Mouse (Mus musculus): Measurements from ENCODE around the gene Mark3. TPM values are rescaled to one million over a fixed set of nuclear protein-coding genes. Genes with fewer than 3 reads are reported as not detected.
"Not testable (repeated sequence)": the region's sequence is repeated elsewhere in the genome, so short reads cannot be mapped to it uniquely, and the experiment has no call there.

Gene Mark3
- polyA plus RNA-seq, 1 experiment from 2014 or later, result 82.3 TPM

DNA sequence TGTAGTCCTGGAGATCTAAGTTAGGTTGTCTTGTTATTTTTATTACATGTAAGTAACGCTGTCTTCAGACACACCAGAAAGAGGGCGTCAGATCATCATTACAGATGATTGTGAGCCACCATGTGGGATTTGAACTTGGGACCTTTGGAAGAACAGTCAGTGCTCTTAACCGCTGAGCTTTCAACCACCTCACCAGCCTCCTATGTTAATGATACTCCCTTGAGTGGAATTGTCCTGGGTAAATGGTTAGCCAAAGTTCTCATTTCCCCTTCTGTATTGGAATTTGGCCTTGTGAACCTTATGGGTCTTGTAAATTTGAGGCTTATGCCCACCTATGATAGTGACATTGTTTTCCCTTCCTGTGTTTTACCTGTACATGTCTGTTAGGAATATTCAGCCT is 27.3 kb upstream of the Mark3 start:
- no peaks in the 10 kb centered on the region for H3K27me3 ChIP-seq
- no peak for ATAC-seq (ENCODE audit: low FRiP score)
- no peak overlapping the region for H3K27ac ChIP-seq
- H3K9ac ChIP-seq, result no peak overlapping the region
- WGBS, result 93% methylated on average over 3 of the region's 3 CpGs
- H3K4me3 ChIP-seq (replicated peaks), result no peak overlapping the region
- H3K4me2 ChIP-seq, result no peak overlapping the region
- H3K36me3 ChIP-seq (replicated peaks), result peaks cover 63% of the 10 kb centered on the region
- H3K9me3 ChIP-seq, result no peaks in the 10 kb centered on the region
- H3K4me1 ChIP-seq, result no peaks in the 10 kb centered on the region

DNA sequence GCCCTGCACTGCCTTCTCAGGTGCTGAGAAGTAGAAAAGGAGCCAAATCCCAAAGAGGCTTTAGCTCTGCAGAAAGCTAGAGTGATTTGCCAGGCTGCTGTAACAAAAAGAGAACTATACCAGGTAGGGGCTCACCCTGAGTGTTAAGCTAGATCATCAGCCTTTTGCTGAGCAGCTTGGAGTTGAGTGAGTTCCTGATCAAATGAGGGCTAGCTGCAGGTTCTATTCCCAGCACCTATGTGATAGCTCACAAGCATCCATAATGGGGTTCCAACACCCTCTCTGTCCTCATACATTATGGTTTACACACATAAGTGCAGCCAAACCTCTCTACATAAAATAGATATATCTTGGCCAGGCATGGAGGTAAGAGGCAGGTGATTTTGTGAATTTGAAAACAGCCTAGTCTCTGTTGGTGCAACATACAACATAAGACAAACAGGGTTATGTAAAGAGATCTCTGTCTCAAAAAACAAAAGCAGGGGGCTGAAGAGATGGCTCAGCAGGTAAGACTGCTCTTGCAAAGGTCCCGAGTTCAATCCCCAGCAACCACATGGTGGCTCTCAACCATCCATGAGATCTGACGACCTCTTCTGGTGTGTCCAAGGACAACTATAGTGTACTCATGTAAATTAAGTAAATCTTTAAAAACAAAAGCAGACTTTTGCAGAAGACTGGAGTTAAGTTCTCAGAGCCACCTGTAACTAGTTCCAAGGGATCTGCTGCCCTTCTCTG is 25.6 kb upstream of the Mark3 start:
- no peaks in the 10 kb centered on the region for H3K27me3 ChIP-seq
- no peak overlapping the region for H3K9ac ChIP-seq
- peaks cover 47% of the 10 kb centered on the region for H3K36me3 ChIP-seq (replicated peaks)
- ATAC-seq (ENCODE audit: low FRiP score), result no peak
- H3K4me1 ChIP-seq, result no peaks in the 10 kb centered on the region
- H3K9me3 ChIP-seq, result no peaks in the 10 kb centered on the region
- no peak overlapping the region for H3K27ac ChIP-seq
- H3K4me2 ChIP-seq, result no peak overlapping the region
- no peak overlapping the region for H3K4me3 ChIP-seq (replicated peaks)
- 66% methylated on average over 2 of the region's 2 CpGs for WGBS

DNA sequence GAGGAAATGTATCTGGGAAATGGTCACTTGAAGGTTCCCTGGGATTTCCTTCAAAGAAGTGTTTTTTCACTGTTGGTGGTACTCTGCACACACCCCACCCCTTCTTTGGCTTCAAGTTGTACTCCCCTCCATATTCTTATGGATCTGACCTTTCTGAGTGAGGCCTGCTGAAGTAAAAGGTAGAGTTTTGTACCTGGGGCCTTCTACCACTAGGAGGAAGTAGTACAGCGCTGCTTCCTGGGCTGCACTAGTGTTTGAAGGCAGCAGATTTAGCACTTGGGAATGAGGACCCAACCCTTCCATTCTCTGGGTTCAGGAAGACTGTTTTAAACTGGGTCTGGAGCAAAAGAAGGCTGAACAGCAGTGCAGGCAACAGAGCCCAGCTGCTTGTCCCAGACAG is 23.6 kb upstream of the Mark3 start:
- Histone ChIP-seq H3K4me3 (replicated peaks) (no peak overlapping the region), H3K36me3 (replicated peaks) (peaks cover 31% of the 10 kb centered on the region), H3K9me3 (no peaks in the 10 kb centered on the region), H3K4me1 (no peaks in the 10 kb centered on the region), H3K27ac (no peak overlapping the region), H3K27me3 (no peaks in the 10 kb centered on the region), H3K4me2 (no peak overlapping the region), H3K9ac (no peak overlapping the region)
- 64% methylated on average over 1 of the region's 1 CpGs for WGBS
- no peak for ATAC-seq (ENCODE audit: low FRiP score)

DNA sequence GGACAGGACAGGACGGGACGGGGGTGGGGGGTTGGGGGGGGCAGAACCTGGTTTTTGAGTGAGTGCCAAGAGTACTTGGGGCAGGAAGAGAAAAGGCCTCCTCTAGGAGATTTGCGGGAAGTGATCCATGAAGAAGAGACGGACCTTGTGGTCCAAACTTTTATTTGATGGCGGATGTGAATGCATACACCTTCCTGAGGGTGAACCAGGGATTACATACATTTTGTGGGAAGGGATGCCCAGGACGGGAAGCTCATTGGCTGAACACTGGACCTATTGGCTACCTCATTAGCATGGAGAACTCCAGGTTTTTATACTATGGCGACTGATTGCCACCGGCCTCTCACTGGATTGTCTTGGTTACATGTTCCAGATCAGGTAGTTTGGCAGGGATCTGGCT is 22.0 kb upstream of the Mark3 start:
- Histone ChIP-seq H3K4me2 (no peak overlapping the region), H3K4me3 (replicated peaks) (no peak overlapping the region), H3K9ac (no peak overlapping the region), H3K27me3 (no peaks in the 10 kb centered on the region), H3K36me3 (replicated peaks) (peaks cover 15% of the 10 kb centered on the region), H3K4me1 (no peaks in the 10 kb centered on the region), H3K9me3 (no peaks in the 10 kb centered on the region), H3K27ac (no peak overlapping the region)
- ATAC-seq (ENCODE audit: low FRiP score), result no peak
- WGBS, result 75% methylated on average over 8 of the region's 8 CpGs

DNA sequence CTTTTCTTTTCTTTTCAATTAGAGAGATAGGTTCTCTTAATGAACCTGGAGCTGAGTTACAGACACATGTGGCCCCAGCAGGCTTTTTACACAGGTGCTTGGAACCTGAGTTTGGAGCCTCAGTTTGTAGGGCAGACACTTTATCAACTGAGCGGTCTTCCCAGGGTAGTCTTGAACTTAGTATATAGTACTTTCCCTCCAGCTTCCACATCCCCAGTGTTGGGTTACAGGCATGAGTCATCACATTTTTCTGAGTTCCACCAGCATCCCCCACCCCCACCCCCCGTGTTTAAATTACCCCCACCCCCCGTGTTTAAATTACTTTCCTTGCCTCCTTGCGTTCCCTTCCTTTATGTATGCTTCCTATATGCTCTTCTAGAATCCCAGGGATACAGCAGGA is 19.0 kb upstream of the Mark3 start:
- H3K4me1 ChIP-seq, result no peaks in the 10 kb centered on the region
- H3K9ac ChIP-seq, result no peak overlapping the region
- no peak for ATAC-seq (ENCODE audit: low FRiP score)
- no peak overlapping the region for H3K4me2 ChIP-seq
- no peaks in the 10 kb centered on the region for H3K27me3 ChIP-seq
- H3K9me3 ChIP-seq, result no peaks in the 10 kb centered on the region
- 78% methylated on average over 4 of the region's 4 CpGs for WGBS
- no peak overlapping the region for H3K4me3 ChIP-seq (replicated peaks)
- no peak overlapping the region for H3K27ac ChIP-seq
- no peaks in the 10 kb centered on the region for H3K36me3 ChIP-seq (replicated peaks)

DNA sequence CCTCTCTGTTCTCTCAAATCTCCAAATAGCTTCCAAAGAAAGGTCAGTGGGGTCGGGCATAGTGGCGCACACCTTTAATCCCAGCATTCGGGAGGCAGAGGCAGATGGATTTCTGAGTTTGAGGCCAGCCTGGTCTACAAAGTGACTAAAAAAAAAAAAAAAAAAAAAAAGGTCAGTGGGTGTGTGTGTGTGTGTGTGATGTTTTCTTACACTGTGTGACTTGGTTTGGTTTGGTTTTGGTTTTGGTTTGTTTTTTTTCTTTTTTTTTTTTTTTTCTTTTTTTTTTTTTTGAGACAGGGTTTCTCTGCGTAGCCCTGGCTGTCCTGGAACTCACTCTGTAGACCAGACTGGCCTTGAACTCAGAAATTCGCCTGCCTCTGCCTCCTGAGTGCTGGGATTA is 18.4 kb upstream of the Mark3 start:
- H3K4me3 ChIP-seq (replicated peaks); ATAC-seq (ENCODE audit: low FRiP score); H3K27me3 ChIP-seq; H3K4me1 ChIP-seq; H3K36me3 ChIP-seq (replicated peaks); H3K27ac ChIP-seq; H3K4me2 ChIP-seq; H3K9ac ChIP-seq; H3K9me3 ChIP-seq: not testable (repeated sequence)
- 81% methylated on average over 5 of the region's 5 CpGs for WGBS

DNA sequence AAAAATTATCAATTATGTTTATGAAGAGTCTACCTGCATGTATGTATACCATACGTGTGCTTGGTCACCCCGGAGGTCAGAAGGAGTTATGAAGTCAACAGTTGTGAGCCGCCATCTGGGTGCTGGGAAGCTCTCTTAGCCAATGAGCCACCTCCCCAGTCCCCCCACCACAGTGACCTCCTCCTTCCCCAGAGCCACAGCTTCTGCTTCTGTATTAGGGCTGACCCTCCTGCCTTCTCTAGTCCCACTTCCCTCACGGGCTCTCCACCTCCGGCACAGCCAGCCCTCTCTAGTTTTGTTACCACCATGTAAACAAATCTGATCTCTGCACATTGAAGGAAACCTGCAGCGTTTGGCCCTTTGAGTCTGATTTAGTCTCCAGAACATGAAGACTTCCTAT is 16.8 kb upstream of the Mark3 start:
- ATAC-seq (ENCODE audit: low FRiP score), result no peak
- H3K4me3 ChIP-seq (replicated peaks), result no peak overlapping the region
- 70% methylated on average over 6 of the region's 6 CpGs for WGBS
- no peak overlapping the region for H3K27ac ChIP-seq
- H3K9ac ChIP-seq, result no peak overlapping the region
- no peaks in the 10 kb centered on the region for H3K27me3 ChIP-seq
- H3K9me3 ChIP-seq, result no peaks in the 10 kb centered on the region
- no peak overlapping the region for H3K4me2 ChIP-seq
- no peaks in the 10 kb centered on the region for H3K36me3 ChIP-seq (replicated peaks)
- H3K4me1 ChIP-seq, result no peaks in the 10 kb centered on the region

DNA sequence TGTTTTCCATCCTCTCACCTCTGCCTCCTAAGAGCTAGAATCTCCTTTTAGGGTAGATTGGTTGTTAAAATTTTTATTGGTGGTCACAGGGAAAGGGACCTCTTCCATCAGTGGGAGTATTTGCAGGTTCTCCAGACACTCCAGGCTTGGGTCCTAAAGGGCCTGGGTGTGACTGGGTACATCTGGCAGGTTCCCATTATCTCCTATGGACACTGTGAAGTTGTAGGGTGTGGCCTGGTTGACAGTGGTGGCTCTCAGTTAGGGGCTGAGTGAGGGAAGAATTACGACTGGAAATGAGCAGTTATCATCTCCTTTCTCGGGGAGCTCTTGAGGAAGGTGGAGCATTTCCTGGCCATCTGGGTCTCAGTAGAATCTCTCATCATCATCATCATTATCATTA is 15.7 kb upstream of the Mark3 start:
- H3K27me3 ChIP-seq, result no peaks in the 10 kb centered on the region
- H3K9ac ChIP-seq, result no peak overlapping the region
- no peaks in the 10 kb centered on the region for H3K9me3 ChIP-seq
- H3K27ac ChIP-seq, result no peak overlapping the region
- H3K36me3 ChIP-seq (replicated peaks), result no peaks in the 10 kb centered on the region
- H3K4me3 ChIP-seq (replicated peaks), result no peak overlapping the region
- ATAC-seq (ENCODE audit: low FRiP score), result no peak
- WGBS, result 70% methylated on average over 2 of the region's 2 CpGs
- H3K4me1 ChIP-seq, result no peaks in the 10 kb centered on the region
- H3K4me2 ChIP-seq, result no peak overlapping the region

DNA sequence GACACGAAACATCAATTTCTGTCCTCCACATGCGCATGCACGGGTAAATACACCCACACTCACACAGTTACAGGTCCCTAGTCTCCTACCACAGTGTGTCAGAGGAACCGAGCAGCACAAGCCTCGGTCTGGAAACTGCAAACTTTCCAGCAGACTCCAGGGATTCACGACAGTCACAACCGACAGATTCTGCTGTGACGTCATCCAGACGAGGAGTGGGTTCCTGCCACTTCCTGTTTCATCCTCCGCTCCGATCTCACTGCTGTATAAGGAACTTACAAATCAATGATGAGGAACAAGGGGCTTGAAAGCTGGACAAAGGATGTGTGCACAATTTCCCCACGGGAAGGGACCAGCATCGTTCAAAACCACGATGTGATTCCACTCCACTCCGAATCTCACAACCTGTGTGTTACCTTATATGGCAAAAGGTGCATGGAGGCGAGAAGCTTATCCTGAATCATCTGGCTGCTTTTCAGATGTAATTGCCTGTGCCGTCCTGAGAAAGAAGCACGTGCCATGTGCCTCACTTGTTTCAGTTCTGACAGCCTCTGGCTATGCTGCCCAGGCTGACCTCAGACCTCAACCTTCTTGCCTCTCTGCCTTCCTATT is 14.6 kb upstream of the Mark3 start:
- no peak overlapping the region for H3K27ac ChIP-seq
- ATAC-seq (ENCODE audit: low FRiP score), result no peak
- H3K4me2 ChIP-seq, result no peak overlapping the region
- no peaks in the 10 kb centered on the region for H3K9me3 ChIP-seq
- no peaks in the 10 kb centered on the region for H3K4me1 ChIP-seq
- no peak overlapping the region for H3K9ac ChIP-seq
- no peaks in the 10 kb centered on the region for H3K36me3 ChIP-seq (replicated peaks)
- 71% methylated on average over 18 of the region's 18 CpGs for whole genome bisulfite sequencing
- no peak overlapping the region for H3K4me3 ChIP-seq (replicated peaks)
- no peaks in the 10 kb centered on the region for H3K27me3 ChIP-seq

DNA sequence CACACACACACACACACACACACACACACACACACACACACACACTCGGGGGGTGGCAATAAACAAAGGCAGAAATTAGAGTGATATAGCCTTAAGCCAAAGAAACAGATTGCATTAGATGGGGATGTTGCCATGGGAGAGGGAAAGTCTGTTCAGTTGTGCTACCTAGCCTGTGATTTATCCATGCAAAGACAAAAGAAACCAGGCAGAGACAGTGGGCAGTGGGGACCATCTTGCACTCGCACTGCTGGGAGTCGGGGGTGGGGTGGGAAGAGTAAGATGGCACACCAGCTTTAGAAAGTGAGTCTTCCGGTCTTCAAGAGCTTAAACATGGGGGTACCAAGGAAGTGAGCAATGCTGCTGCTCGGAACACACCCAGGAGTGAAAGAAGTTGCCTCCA is 14.0 kb upstream of the Mark3 start:
- no peak overlapping the region for H3K27ac ChIP-seq
- no peaks in the 10 kb centered on the region for H3K4me1 ChIP-seq
- H3K36me3 ChIP-seq (replicated peaks), result no peaks in the 10 kb centered on the region
- no peak overlapping the region for H3K4me2 ChIP-seq
- no peaks in the 10 kb centered on the region for H3K9me3 ChIP-seq
- no peaks in the 10 kb centered on the region for H3K27me3 ChIP-seq
- WGBS, result 67% methylated on average over 5 of the region's 5 CpGs
- H3K4me3 ChIP-seq (replicated peaks), result no peak overlapping the region
- ATAC-seq (ENCODE audit: low FRiP score), result no peak
- H3K9ac ChIP-seq, result no peak overlapping the region

DNA sequence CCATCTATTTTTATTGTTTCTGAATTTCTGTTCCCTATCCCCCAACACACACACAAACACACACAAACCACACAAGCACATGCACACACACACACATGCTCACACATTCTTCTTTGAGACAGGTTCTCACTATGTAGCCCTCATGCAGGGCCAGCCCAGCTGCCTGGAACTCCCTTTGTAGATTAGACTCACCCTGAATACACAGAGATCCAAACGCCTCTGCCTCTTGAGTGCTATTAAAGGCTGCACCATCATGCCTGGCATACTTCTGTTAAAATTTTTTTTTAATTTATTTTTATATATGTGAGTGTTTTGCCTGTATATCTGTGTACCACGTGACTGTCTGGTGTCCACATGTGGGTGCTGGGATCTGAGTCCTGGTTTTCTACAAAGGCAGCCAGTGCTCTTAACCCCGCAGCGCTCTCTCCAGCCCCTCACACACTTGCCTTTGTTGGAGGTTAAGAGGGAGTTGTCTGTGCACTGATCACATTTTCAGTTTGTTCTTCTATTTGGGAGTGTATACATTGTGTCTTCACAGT is 12.0 kb upstream of the Mark3 start:
- no peaks in the 10 kb centered on the region for H3K9me3 ChIP-seq
- ATAC-seq (ENCODE audit: low FRiP score), result no peak
- 47% methylated on average over 4 of the region's 4 CpGs for WGBS
- H3K36me3 ChIP-seq (replicated peaks), result no peaks in the 10 kb centered on the region
- no peaks in the 10 kb centered on the region for H3K4me1 ChIP-seq
- no peaks in the 10 kb centered on the region for H3K27me3 ChIP-seq
- no peak overlapping the region for H3K27ac ChIP-seq
- no peak overlapping the region for H3K4me3 ChIP-seq (replicated peaks)
- no peak overlapping the region for H3K9ac ChIP-seq
- no peak overlapping the region for H3K4me2 ChIP-seq

DNA sequence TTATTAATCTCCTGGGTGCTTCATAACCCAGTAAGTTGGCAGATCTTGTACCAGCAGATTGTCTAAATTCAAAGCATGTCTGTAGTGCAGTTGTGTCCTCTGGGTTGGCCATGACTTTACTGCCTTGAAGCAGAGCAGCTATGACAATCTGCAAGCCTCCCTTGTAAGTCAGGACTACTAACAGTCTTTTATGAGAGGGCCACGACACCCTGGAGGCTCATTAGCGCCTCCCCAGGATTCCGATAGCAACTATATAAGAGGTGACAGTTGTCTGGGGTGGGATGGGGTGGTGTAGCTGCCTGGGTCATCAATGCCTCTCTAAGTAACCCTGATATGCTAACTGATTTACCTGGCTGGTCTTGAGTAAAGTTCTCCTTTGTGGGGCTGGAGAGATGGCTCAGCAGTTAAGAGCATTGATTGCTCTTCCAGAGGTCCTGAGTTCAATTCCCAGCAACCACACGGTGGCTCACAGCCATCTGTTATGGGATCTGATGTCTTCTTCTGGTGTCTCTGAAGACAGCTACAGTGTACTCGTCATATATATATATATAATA is 11.2 kb upstream of the Mark3 start:
- H3K4me2 ChIP-seq, result no peak overlapping the region
- no peak overlapping the region for H3K4me3 ChIP-seq (replicated peaks)
- no peak for ATAC-seq (ENCODE audit: low FRiP score)
- no peak overlapping the region for H3K27ac ChIP-seq
- no peaks in the 10 kb centered on the region for H3K9me3 ChIP-seq
- no peaks in the 10 kb centered on the region for H3K36me3 ChIP-seq (replicated peaks)
- H3K9ac ChIP-seq, result no peak overlapping the region
- no peaks in the 10 kb centered on the region for H3K4me1 ChIP-seq
- WGBS, result 47% methylated on average over 5 of the region's 5 CpGs
- no peaks in the 10 kb centered on the region for H3K27me3 ChIP-seq

DNA sequence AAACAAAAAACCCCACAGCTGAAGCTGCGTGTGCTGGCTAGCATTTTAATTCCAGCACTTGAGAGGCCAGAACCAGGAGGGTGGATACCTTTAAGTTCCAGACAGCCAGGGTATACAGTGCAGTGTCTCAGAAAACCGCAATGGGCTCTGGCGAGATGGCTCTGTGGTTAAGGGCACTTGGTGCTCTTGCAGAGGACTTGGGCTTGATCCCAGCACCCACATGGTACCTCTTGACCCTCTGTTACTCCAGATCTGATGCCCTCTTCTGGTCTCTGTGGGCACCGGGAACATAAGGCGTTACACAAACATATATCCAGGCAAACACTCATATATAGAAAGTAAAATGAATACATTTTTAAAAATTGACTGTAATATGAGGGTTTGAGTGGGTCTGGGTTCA is 9.0 kb upstream of the Mark3 start:
- ATAC-seq (ENCODE audit: low FRiP score), result no peak
- H3K9me3 ChIP-seq, result no peaks in the 10 kb centered on the region
- WGBS, result 81% methylated on average over 5 of the region's 5 CpGs
- no peak overlapping the region for H3K4me3 ChIP-seq (replicated peaks)
- no peaks in the 10 kb centered on the region for H3K27me3 ChIP-seq
- H3K4me1 ChIP-seq, result no peaks in the 10 kb centered on the region
- no peak overlapping the region for H3K9ac ChIP-seq
- no peak overlapping the region for H3K27ac ChIP-seq
- no peak overlapping the region for H3K4me2 ChIP-seq
- H3K36me3 ChIP-seq (replicated peaks), result no peaks in the 10 kb centered on the region

Data from forebrain, embryonic 12.5 days (tissue).